Mouse (Mus musculus): ENCODE results near the gene Nat8f4. TPM values are rescaled to one million over a fixed set of nuclear protein-coding genes. Genes with fewer than 3 reads are reported as not detected.
"Not testable (repeated sequence)": the region's sequence is repeated elsewhere in the genome, so short reads cannot be mapped to it uniquely, and the experiment has no call there.

Gene Nat8f4
- polyA plus RNA-seq, 1 experiment from 2014 or later: 1.8 TPM

DNA sequence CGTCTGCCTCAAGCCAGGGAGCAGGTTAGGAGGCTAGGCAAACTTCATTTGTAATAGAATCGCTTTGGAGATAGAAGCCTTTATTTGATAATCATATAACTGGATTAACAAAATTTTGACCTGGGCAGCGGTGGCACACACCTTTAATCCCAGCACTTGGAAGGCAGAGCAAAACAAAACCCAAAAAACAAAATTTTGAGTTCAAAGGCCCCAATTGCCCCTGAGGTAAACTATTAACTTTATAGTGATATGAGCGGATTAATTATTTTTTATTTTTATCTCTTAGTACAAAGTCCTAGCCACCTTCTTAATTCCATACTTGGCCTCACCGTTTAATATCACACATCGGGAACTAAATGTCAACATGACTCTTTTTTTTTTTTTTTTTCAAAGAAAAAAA, 11.9 kb upstream of the Nat8f4 start:
- WGBS: 86% methylated on average over 6 of the region's 6 CpGs
- Histone ChIP-seq H3K27ac (peak overlapping the region; percentile 88; the same call in 1 of the 2 replicates), H3K27me3 (ENCODE audit: low read depth, poor library complexity, severe bottlenecking) (no peaks in the 10 kb centered on the region), H3K9me3 (replicated peaks) (no peaks in the 10 kb centered on the region), H3K4me3 (peak overlapping the region; percentile 62), H3K4me1 (peaks cover 13% of the 10 kb centered on the region), H3K36me3 (peaks cover 12% of the 10 kb centered on the region; the same call in 1 of the 2 replicates)
- DNase-seq (ENCODE audit: low spot score): no peak

DNA sequence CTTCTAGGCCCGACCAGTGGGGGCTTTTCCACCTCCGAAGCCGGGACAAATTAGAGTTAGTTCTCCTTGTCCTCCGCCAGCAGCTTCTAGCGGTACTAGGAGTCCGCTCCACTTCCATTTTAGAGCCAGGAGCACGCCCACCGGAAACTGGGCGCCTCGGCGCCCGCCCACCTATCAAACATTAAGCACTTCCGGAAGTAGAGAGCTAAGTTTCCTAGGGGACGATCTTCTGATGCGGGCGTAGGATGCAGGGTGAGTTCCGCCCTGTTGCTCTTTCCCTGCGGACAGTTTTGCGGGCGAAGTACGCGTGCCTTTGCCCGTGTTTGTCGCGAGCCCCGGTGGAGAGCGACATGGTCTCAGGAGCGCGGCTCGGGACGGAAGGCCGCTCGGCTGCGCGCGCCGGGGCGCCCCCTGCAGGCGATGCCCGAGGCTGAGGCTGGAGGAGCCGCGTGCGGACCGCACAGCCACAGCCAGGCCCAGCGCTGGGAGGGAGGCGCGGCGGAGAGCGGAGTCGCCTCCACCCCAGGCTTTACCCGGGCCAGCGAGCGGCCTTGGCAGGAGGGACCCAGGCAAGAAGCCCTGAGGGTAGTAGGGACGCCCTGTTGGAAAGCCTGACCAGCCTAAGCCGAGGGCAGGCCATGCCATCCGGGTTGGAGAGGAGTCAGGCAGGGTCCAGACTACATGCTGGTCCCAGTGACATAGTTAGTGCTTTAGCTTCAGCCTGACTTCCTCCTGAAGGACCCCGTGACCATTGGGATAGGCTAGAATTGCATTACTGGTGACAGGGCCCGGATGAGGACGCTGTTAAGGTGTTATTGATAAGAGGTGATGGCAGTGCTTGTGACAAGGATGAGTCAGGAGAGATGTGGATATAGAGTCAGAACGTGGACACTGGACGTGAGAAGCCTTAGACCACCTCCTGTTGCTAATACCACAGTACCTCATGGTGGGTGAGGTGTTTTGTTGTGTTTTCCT, 11.1 kb upstream of the Nat8f4 start, which contains the start of gene Nat8f1:
Nat8f1 (minus strand) TSS at position 149 of the 975 bp plus-strand sequence.
- peak; percentile 89 for DNase-seq (ENCODE audit: low spot score)
- Histone ChIP-seq H3K27ac (peak within 1 kb of the TSS; percentile 88), H3K4me3 (peak within 1 kb of the TSS; percentile 62), H3K4me1 (peaks cover 13% of the 10 kb centered on the region)
- H3K9me3 ChIP-seq (replicated peaks); H3K27me3 ChIP-seq (ENCODE audit: low read depth, poor library complexity, severe bottlenecking); H3K36me3 ChIP-seq: not testable (repeated sequence)
- 1% methylated on average over 61 of the region's 61 CpGs for WGBS

DNA sequence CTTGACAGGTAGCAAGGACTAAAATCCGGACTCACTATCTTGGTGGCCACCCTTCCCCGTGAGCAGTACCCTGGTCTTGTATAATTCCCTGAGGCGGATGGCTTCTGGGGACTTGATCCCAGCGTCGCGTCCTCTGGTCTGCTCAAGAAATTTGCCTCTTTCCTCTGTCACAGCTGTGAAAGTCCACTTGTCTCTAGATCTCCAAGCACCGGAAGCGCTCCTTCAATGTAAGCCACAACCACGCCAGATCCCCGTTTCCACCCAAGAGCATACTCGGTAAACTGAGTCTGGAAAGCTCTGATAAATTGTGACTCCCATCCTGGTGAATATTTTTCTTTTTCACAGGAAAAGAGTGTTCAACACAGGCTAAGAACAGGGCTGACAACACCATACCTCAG, 10.5 kb upstream of the Nat8f4 start:
- H3K27me3 ChIP-seq (ENCODE audit: low read depth, poor library complexity, severe bottlenecking): no peaks in the 10 kb centered on the region
- H3K4me1 ChIP-seq: peaks cover 13% of the 10 kb centered on the region
- no peaks in the 10 kb centered on the region for H3K9me3 ChIP-seq (replicated peaks)
- H3K4me3 ChIP-seq: peak overlapping the region; percentile 62
- WGBS: 7% methylated on average over 11 of the region's 11 CpGs
- DNase-seq (ENCODE audit: low spot score): no peak
- H3K36me3 ChIP-seq: no peaks in the 10 kb centered on the region
- H3K27ac ChIP-seq: peak overlapping the region; percentile 88

DNA sequence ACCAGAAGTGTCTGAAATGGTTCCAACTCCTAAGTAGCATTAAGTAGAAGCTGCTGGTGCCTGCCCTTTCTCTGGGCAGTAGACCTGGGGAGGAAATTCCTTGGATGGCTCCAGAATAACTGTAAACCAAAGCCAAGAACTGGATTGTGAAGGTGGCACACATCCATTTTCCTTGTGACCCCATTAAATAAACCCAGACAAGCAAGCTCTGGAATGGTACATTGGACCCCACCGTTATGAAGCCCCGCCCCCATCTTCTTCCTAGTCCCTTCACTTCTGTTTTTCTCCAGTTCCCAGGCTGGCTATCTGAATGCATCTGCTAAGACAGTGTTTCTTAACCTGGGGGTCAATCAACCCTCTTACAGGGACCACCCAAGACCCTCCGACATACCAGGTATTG, 6.9 kb upstream of the Nat8f4 start, which contains the start of gene Tprkb:
Tprkb (plus strand) TSS at position 279 of the 400 bp plus-strand sequence.
- DNase-seq (ENCODE audit: low spot score): no peak
- Histone ChIP-seq H3K27me3 (ENCODE audit: low read depth, poor library complexity, severe bottlenecking) (no peaks in the 10 kb centered on the region), H3K4me3 (no peak within 1 kb of the TSS), H3K4me1 (peaks cover 12% of the 10 kb centered on the region), H3K9me3 (replicated peaks) (no peaks in the 10 kb centered on the region), H3K36me3 (no peaks in the 10 kb centered on the region), H3K27ac (no peak within 1 kb of the TSS)
- 86% methylated on average over 3 of the region's 3 CpGs for WGBS

DNA sequence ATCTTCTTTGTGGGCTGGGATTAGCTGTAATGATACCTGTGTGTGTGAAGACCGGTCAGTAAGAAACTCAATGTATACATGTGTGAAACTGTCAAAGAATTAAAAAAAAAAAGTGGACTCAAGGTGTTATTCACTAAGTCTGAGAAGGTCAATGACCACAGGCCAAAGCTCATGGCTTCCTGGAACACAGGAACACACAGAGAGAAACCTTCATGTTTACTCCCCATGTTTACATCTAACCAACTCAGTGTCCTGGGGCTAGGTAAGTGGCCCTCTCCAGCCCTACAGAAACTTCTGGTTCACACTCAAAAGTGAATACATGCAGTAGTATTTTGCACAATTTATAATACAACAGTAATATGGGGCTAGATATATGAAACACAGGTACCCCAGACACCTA, 5.0 kb upstream of the Nat8f4 start:
- Histone ChIP-seq H3K27ac (no peak overlapping the region), H3K9me3 (replicated peaks) (no peaks in the 10 kb centered on the region), H3K36me3 (no peaks in the 10 kb centered on the region), H3K4me1 (peaks cover 2% of the 10 kb centered on the region), H3K27me3 (ENCODE audit: low read depth, poor library complexity, severe bottlenecking) (no peaks in the 10 kb centered on the region), H3K4me3 (no peak overlapping the region)
- no peak for DNase-seq (ENCODE audit: low spot score)
- 91% methylated on average over 1 of the region's 1 CpGs for WGBS

DNA sequence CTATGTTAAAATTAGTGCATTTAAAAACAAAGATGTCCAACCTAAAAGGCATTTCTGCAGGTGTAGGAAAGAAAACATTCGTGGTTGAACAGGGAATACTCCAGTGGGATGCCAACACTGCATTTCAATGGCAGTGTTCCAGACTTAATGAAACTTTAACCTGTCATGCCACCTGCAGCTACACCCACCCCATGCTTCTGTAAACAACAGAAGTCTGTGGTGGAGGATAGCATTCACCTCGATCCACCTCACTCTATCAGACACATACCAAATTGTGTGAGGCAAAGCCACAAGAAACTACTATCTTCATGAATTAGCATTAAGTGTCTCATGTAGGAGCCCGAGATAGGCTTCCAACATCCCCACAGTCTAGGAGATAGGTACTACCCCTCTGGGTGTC, 3.7 kb upstream of the Nat8f4 start:
- no peak for DNase-seq (ENCODE audit: low spot score)
- Histone ChIP-seq H3K36me3 (no peaks in the 10 kb centered on the region), H3K27me3 (ENCODE audit: low read depth, poor library complexity, severe bottlenecking) (no peaks in the 10 kb centered on the region), H3K9me3 (replicated peaks) (no peaks in the 10 kb centered on the region), H3K4me3 (no peak overlapping the region), H3K27ac (no peak overlapping the region), H3K4me1 (no peaks in the 10 kb centered on the region)
- 75% methylated on average over 3 of the region's 3 CpGs for WGBS

DNA sequence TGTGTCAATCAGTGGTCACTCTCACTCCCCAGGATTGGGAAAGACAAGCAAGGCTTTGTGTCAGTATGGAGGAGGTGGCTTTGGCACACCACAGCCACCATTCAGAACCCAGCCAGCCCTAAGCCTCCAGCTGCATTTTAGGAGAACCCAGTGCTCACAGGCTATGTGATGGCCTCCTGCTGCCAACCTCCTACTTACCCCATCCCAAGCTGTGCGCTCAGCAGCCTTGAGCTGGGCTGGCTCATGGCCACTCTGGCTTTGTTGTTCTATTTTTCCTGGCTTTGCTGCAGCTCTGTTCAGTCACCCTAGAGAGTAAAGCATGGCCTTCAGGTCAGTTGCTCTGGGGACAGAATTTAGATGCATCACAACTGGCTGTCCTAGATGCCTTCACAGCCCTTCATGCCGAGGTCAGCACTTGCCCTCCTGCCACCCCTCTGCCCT, 2.2 kb upstream of the Nat8f4 start:
- not testable (repeated sequence) for H3K27ac ChIP-seq; H3K9me3 ChIP-seq (replicated peaks); H3K4me3 ChIP-seq; H3K27me3 ChIP-seq (ENCODE audit: low read depth, poor library complexity, severe bottlenecking); H3K36me3 ChIP-seq; H3K4me1 ChIP-seq; DNase-seq (ENCODE audit: low spot score)
- 81% methylated on average over 2 of the region's 2 CpGs for WGBS

DNA sequence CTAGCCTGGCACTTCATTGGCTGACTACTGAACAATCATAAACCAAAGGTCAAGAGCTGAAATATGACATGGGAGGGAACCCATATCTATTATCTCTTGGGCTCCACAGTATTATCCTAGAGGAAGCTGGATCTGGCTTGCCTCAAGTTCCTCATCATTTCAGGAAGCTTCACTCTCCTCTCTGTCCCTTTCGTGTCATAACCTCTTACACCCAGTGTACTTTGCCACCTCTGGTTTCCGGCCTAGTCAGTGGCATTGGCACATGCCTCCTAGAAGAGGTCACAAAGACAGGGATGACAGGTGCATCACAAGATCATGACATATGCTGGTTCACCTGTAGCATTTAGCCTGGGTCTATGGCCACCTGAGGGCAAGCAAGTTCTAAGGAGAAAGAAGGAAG, 2.4 kb downstream of the Nat8f4 start:
- no peaks in the 10 kb centered on the region for H3K9me3 ChIP-seq (replicated peaks)
- no peak overlapping the region for H3K27ac ChIP-seq
- no peaks in the 10 kb centered on the region for H3K4me1 ChIP-seq
- DNase-seq (ENCODE audit: low spot score): peak; percentile 2
- 94% methylated on average over 2 of the region's 2 CpGs for WGBS
- no peak overlapping the region for H3K4me3 ChIP-seq
- no peaks in the 10 kb centered on the region for H3K36me3 ChIP-seq
- H3K27me3 ChIP-seq (ENCODE audit: low read depth, poor library complexity, severe bottlenecking): no peaks in the 10 kb centered on the region

DNA sequence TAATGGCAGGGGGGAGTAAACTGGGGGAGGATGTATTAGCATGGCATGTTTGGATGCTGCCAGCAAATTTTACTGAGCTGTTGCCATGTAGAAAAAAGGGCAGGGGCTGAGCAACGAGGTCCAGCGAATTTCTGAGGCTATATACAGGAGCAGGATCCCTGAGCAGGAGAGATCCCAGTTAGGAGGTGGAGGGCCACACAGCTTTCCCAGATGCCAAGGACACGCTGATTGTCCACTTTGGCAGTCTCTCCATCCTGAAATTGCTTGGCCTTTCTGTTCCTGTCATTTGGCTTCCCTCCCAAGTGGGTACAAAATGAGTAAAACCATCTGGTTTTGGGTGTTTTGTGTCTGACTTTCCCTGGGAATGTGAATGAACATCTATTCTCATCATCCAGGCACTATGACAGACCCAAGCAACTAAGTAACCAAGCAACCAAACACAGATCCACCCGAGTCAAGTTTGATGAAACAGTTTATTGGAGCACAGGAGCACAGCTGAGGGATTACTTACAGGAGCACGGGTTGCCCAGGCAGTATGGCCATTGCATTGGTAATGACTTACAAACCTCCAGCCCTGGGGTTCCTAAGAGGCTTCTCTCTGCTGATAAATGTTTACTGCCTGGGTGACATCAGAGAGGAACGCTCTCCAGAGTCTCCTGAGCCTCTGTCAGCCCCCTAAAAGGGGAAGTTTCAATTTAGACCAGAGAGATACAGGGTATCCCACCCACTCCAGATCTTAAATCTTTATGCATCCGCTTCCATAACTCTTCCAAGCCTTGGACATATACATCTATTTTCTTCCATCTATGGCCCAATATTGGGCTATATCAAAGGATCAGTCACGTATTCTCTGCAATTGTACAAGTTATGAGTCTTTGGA, 5.8 kb downstream of the Nat8f4 start:
- not testable (repeated sequence) for H3K4me1 ChIP-seq; H3K36me3 ChIP-seq; H3K27me3 ChIP-seq (ENCODE audit: low read depth, poor library complexity, severe bottlenecking); H3K4me3 ChIP-seq; H3K27ac ChIP-seq; H3K9me3 ChIP-seq (replicated peaks)
- peak; percentile 23 for DNase-seq (ENCODE audit: low spot score)
- 81% methylated on average over 7 of the region's 8 CpGs for WGBS

DNA sequence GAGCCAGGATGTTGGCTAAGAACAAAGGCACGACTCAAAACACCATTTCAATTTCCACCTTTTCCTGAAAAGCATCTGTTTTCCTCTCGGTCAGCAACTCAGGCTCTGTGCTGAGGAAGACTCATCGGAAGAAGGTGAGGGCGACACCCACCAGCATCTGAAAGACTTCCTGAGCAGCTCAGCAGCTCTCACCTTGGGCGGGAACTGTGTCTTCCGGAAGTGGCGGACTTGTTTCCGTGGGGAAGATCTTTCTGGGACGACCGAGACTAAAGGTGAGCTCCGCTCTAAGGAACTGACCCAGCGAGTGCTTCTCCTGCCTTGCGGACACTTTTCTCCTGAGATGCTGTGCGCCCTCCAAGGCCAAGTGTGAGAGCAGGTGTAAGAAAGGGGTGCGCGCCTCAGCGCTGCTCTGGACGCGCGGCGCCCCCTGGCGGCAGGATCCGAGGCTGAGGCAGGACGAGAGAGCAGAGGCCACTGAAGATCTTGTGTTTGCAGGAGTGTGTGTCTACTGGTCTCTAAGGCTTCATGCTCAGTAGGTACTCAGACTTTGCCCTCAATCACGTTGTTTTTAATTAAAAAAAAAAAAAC, 9.5 kb downstream of the Nat8f4 start:
- not testable (repeated sequence) for H3K36me3 ChIP-seq; H3K9me3 ChIP-seq (replicated peaks); H3K27ac ChIP-seq; H3K27me3 ChIP-seq (ENCODE audit: low read depth, poor library complexity, severe bottlenecking); H3K4me3 ChIP-seq; H3K4me1 ChIP-seq
- whole genome bisulfite sequencing: 71% methylated on average over 25 of the region's 25 CpGs
- DNase-seq (ENCODE audit: low spot score): peak; percentile 26

DNA sequence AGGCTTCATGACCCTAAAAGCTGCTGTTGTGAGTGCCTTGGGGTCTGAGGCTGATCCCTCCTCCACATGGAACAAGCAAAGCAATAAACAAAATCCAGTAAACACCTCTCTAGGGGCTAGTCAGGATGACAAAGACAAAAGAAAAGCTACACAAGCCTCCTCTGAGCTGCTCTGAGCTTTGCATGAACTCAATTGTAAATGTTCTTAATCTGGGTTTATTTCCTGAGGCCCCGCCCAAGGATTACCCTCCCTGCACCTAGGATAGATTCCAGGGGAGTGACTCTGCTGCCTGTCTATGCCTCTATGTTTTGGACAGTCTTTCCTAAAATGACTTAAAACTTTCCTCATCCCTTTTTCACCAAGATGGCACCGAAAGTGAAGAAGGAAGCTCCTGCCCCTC, 15.7 kb downstream of the Nat8f4 start:
- no peaks in the 10 kb centered on the region for H3K36me3 ChIP-seq
- H3K4me1 ChIP-seq: no peaks in the 10 kb centered on the region
- 82% methylated on average over 2 of the region's 2 CpGs for WGBS
- H3K27ac ChIP-seq: no peak overlapping the region
- no peak for DNase-seq (ENCODE audit: low spot score)
- no peaks in the 10 kb centered on the region for H3K27me3 ChIP-seq (ENCODE audit: low read depth, poor library complexity, severe bottlenecking)
- peaks cover under 1% of the 10 kb centered on the region; the same call in 1 of the 2 replicates for H3K9me3 ChIP-seq (replicated peaks)
- H3K4me3 ChIP-seq: no peak overlapping the region

DNA sequence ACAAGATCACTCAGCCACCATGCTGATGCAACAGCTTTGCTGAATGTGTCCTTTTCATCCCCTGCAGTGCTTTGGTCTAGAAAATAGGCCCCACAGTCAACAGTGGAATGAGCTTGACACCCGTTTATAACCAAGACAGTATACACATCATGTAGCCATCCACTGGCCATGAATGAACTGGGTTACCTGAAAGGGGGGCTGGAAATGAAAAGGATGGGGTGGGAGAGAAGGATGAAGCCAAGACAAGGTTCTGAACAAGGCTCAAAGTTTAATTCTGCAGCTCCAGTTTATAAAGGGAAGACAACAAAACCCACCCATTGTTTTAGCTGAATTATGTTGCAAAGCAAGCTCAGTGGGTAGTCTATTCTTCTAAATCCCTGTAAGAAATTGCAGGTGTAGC, 20.4 kb downstream of the Nat8f4 start:
- H3K27me3 ChIP-seq (ENCODE audit: low read depth, poor library complexity, severe bottlenecking): no peaks in the 10 kb centered on the region
- no peaks in the 10 kb centered on the region for H3K4me1 ChIP-seq
- no peaks in the 10 kb centered on the region for H3K36me3 ChIP-seq
- no peak overlapping the region for H3K27ac ChIP-seq
- H3K9me3 ChIP-seq (replicated peaks): peaks cover 2% of the 10 kb centered on the region
- no peak overlapping the region for H3K4me3 ChIP-seq
- 84% methylated on average over 1 of the region's 1 CpGs for WGBS
- DNase-seq (ENCODE audit: low spot score): peak; percentile 15
